Mouse (Mus musculus): Measurements from ENCODE around the gene Duox1. TPM values are rescaled to one million over a fixed set of nuclear protein-coding genes. Genes with fewer than 3 reads are reported as not detected.

The Duox1 gene
- total and polyA plus RNA-seq, 3 experiments: 0.10 to 0.51 (median 0.34) TPM

- H3K27me3 ChIP-seq (ENCODE audit: control insufficient read depth, insufficient read depth, low read length): peaks cover 8% of the 10 kb centered on the region
- intact Hi-C loops (cut with DNase I): no loop called here
- H3K36me3 ChIP-seq (ENCODE audit: control insufficient read depth, insufficient read depth, low read length): no peaks in the 10 kb centered on the region
- no peak overlapping the region for H3K27ac ChIP-seq
- H3K4me1 ChIP-seq (ENCODE audit: control insufficient read depth, insufficient read depth, low read length): peaks cover under 1% of the 10 kb centered on the region; the same call in 1 of the 2 replicates
- H3K9ac ChIP-seq (ENCODE audit: low read depth, low read length): no peak overlapping the region
- no peak overlapping the region for H3K4me3 ChIP-seq
- TF ChIP-seq EP300 (IDR thresholded peaks at IDR 0.05; ENCODE audit: insufficient read depth, low read depth, low read length) (no peak), POLR2A (IDR thresholded peaks at IDR 0.05; ENCODE audit: insufficient read depth, low read depth, low read length) (no peak), CTCF (IDR thresholded peaks at IDR 0.05) (no peak)
- DNase-seq: no peak
- 25% methylated on average over 4 of the region's 4 CpGs for WGBS
- H3K79me2 ChIP-seq (replicated peaks; ENCODE audit: control insufficient read depth, insufficient read depth, low read length): no peaks in the 10 kb centered on the region
Observed at GRCm38 (mm10) chr2:122306184-122306583, 9.3 kb upstream of the Duox1 start.

GRCm38 (mm10) chr2:122309647-122310046 is 5.8 kb upstream of the Duox1 start:
- intact Hi-C loops (cut with DNase I): no loop called here
- WGBS: 42% methylated on average over 3 of the region's 3 CpGs
- Histone ChIP-seq H3K9ac (ENCODE audit: low read depth, low read length) (no peak overlapping the region), H3K4me3 (no peak overlapping the region), H3K27me3 (ENCODE audit: control insufficient read depth, insufficient read depth, low read length) (peaks cover 7% of the 10 kb centered on the region), H3K79me2 (replicated peaks; ENCODE audit: control insufficient read depth, insufficient read depth, low read length) (no peaks in the 10 kb centered on the region), H3K27ac (no peak overlapping the region), H3K4me1 (ENCODE audit: control insufficient read depth, insufficient read depth, low read length) (peaks cover 3% of the 10 kb centered on the region), H3K36me3 (ENCODE audit: control insufficient read depth, insufficient read depth, low read length) (no peaks in the 10 kb centered on the region)
- no peak for DNase-seq
- TF ChIP-seq POLR2A (IDR thresholded peaks at IDR 0.05; ENCODE audit: insufficient read depth, low read depth, low read length): no peak
- no peak for TF ChIP-seq EP300 (IDR thresholded peaks at IDR 0.05; ENCODE audit: insufficient read depth, low read depth, low read length)
- peak; percentile 16; the same call in 1 of the 2 replicates for TF ChIP-seq CTCF (IDR thresholded peaks at IDR 0.05)

GRCm38 (mm10) chr2:122311561-122311960 is 3.9 kb upstream of the Duox1 start:
- 50% methylated on average over 2 of the region's 2 CpGs for WGBS
- Histone ChIP-seq H3K27me3 (ENCODE audit: control insufficient read depth, insufficient read depth, low read length) (peaks cover 7% of the 10 kb centered on the region), H3K9ac (ENCODE audit: low read depth, low read length) (no peak overlapping the region), H3K27ac (no peak overlapping the region), H3K79me2 (replicated peaks; ENCODE audit: control insufficient read depth, insufficient read depth, low read length) (no peaks in the 10 kb centered on the region), H3K36me3 (ENCODE audit: control insufficient read depth, insufficient read depth, low read length) (no peaks in the 10 kb centered on the region), H3K4me3 (no peak overlapping the region), H3K4me1 (ENCODE audit: control insufficient read depth, insufficient read depth, low read length) (peaks cover 3% of the 10 kb centered on the region)
- DNase-seq: no peak
- TF ChIP-seq EP300 (IDR thresholded peaks at IDR 0.05; ENCODE audit: insufficient read depth, low read depth, low read length) (no peak), CTCF (IDR thresholded peaks at IDR 0.05) (no peak), POLR2A (IDR thresholded peaks at IDR 0.05; ENCODE audit: insufficient read depth, low read depth, low read length) (no peak)
- intact Hi-C loops (cut with DNase I): no loop called here

- peak overlapping the region; percentile 2; the same call in 1 of the 2 replicates for H3K4me3 ChIP-seq
Observed at GRCm38 (mm10) chr2:122312722-122313417, 2.6 kb upstream of the Duox1 start.

GRCm38 (mm10) chr2:122313536-122313935 is 1.9 kb upstream of the Duox1 start, which contains the start of gene Duoxa1:
Gene Duoxa1, minus strand, starts transcription at chr2:122313730.
- WGBS: 7% methylated on average over 23 of the region's 24 CpGs
- no peak for DNase-seq
- H3K79me2 ChIP-seq (replicated peaks; ENCODE audit: control insufficient read depth, insufficient read depth, low read length): no peaks in the 10 kb centered on the region
- H3K4me3 ChIP-seq: peak within 1 kb of the TSS; percentile 22; the same call in 1 of the 2 replicates
- no peak within 1 kb of the TSS for H3K9ac ChIP-seq (ENCODE audit: low read depth, low read length)
- peaks cover 9% of the 10 kb centered on the region for H3K27me3 ChIP-seq (ENCODE audit: control insufficient read depth, insufficient read depth, low read length)
- no peak within 1 kb of the TSS for H3K27ac ChIP-seq
- intact Hi-C loops (cut with DNase I): no loop called here
- H3K36me3 ChIP-seq (ENCODE audit: control insufficient read depth, insufficient read depth, low read length): no peaks in the 10 kb centered on the region
- H3K4me1 ChIP-seq (ENCODE audit: control insufficient read depth, insufficient read depth, low read length): peaks cover 3% of the 10 kb centered on the region
- TF ChIP-seq POLR2A (IDR thresholded peaks at IDR 0.05; ENCODE audit: insufficient read depth, low read depth, low read length) (no peak), EP300 (IDR thresholded peaks at IDR 0.05; ENCODE audit: insufficient read depth, low read depth, low read length) (no peak), CTCF (IDR thresholded peaks at IDR 0.05) (no peak)

More at GRCm38 (mm10) chr2:122312722-122313417, 2.6 kb upstream of the Duox1 start:
- Histone ChIP-seq H3K4me1 (ENCODE audit: control insufficient read depth, insufficient read depth, low read length) (peaks cover 3% of the 10 kb centered on the region), H3K27ac (no peak overlapping the region), H3K79me2 (replicated peaks; ENCODE audit: control insufficient read depth, insufficient read depth, low read length) (no peaks in the 10 kb centered on the region), H3K9ac (ENCODE audit: low read depth, low read length) (no peak overlapping the region), H3K27me3 (ENCODE audit: control insufficient read depth, insufficient read depth, low read length) (peaks cover 9% of the 10 kb centered on the region), H3K36me3 (ENCODE audit: control insufficient read depth, insufficient read depth, low read length) (no peaks in the 10 kb centered on the region)
- TF ChIP-seq EP300 (IDR thresholded peaks at IDR 0.05; ENCODE audit: insufficient read depth, low read depth, low read length) (no peak), CTCF (IDR thresholded peaks at IDR 0.05) (peak; percentile 90), POLR2A (IDR thresholded peaks at IDR 0.05; ENCODE audit: insufficient read depth, low read depth, low read length) (no peak)
- intact Hi-C loops (cut with DNase I): no loop called here
- DNase-seq: peak; percentile 51 to 76
- WGBS: 6% methylated on average over 27 of the region's 27 CpGs

GRCm38 (mm10) chr2:122317384-122317783 is 1.9 kb downstream of the Duox1 start:
- TF ChIP-seq CTCF (IDR thresholded peaks at IDR 0.05) (no peak), POLR2A (IDR thresholded peaks at IDR 0.05; ENCODE audit: insufficient read depth, low read depth, low read length) (no peak), EP300 (IDR thresholded peaks at IDR 0.05; ENCODE audit: insufficient read depth, low read depth, low read length) (no peak)

More at GRCm38 (mm10) chr2:122317384-122317783, 1.9 kb downstream of the Duox1 start:
- peaks cover 3% of the 10 kb centered on the region for H3K4me1 ChIP-seq (ENCODE audit: control insufficient read depth, insufficient read depth, low read length)
- no peaks in the 10 kb centered on the region for H3K36me3 ChIP-seq (ENCODE audit: control insufficient read depth, insufficient read depth, low read length)
- H3K9ac ChIP-seq (ENCODE audit: low read depth, low read length): no peak overlapping the region
- intact Hi-C loops (cut with DNase I): no loop called here
- H3K4me3 ChIP-seq: no peak overlapping the region
- no peak for DNase-seq
- peaks cover 9% of the 10 kb centered on the region for H3K27me3 ChIP-seq (ENCODE audit: control insufficient read depth, insufficient read depth, low read length)
- H3K27ac ChIP-seq: no peak overlapping the region
- H3K79me2 ChIP-seq (replicated peaks; ENCODE audit: control insufficient read depth, insufficient read depth, low read length): no peaks in the 10 kb centered on the region
- WGBS: 46% methylated on average over 4 of the region's 4 CpGs
